Mouse (Mus musculus): ENCODE measurements around the gene Zfp637. TPM values are rescaled to one million over a fixed set of nuclear protein-coding genes. Genes with fewer than 3 reads are reported as not detected.

Zfp637 gene
- 123 TPM in 2 replicates for polyA plus RNA-seq (2015; fragmentation: Nextera tagmentation; extraction: Ambion mirVana)

- Histone ChIP-seq H3K36me3 (peaks cover 29% of the 10 kb centered on the region), H3K9me3 (replicated peaks) (no peaks in the 10 kb centered on the region), H3K9ac (peak within 1 kb of the TSS; percentile 95), H3K4me1 (peaks cover 12% of the 10 kb centered on the region), H3K27ac (replicated peaks) (peak within 1 kb of the TSS; percentile 94), H3K27me3 (no peaks in the 10 kb centered on the region), H3K4me3 (replicated peaks) (peak within 1 kb of the TSS; percentile 88), H3K4me2 (replicated peaks) (peak within 1 kb of the TSS; percentile 75)
- WGBS: under 1% methylated on average over 66 of the region's 66 CpGs
- peak; percentile 95 for ATAC-seq (ENCODE audit: insufficient number of reproducible peaks, low FRiP score, low TSS enrichment, low read depth)
Measured at GRCm38 (mm10) chr6:117840686-117841510, at the start of gene Zfp637. Gene Zfp637 (plus strand): TSS chr6:117841180.

GRCm38 (mm10) chr6:117795251-117795650 is 45.7 kb upstream of the Zfp637 start:
- Histone ChIP-seq H3K4me3 (replicated peaks) (no peak overlapping the region), H3K36me3 (no peaks in the 10 kb centered on the region), H3K9ac (no peak overlapping the region), H3K4me1 (no peaks in the 10 kb centered on the region), H3K9me3 (replicated peaks) (no peaks in the 10 kb centered on the region), H3K27ac (replicated peaks) (no peak overlapping the region), H3K27me3 (no peaks in the 10 kb centered on the region), H3K4me2 (replicated peaks) (no peak overlapping the region)
- 68% methylated on average over 3 of the region's 3 CpGs for WGBS
- no peak for ATAC-seq (ENCODE audit: insufficient number of reproducible peaks, low FRiP score, low TSS enrichment, low read depth)

GRCm38 (mm10) chr6:117800824-117801223 is 40.2 kb upstream of the Zfp637 start:
- Histone ChIP-seq H3K4me1 (no peaks in the 10 kb centered on the region), H3K4me3 (replicated peaks) (no peak overlapping the region), H3K27ac (replicated peaks) (no peak overlapping the region), H3K9ac (no peak overlapping the region), H3K9me3 (replicated peaks) (no peaks in the 10 kb centered on the region), H3K4me2 (replicated peaks) (no peak overlapping the region), H3K36me3 (no peaks in the 10 kb centered on the region), H3K27me3 (no peaks in the 10 kb centered on the region)
- no peak for ATAC-seq (ENCODE audit: insufficient number of reproducible peaks, low FRiP score, low TSS enrichment, low read depth)
- WGBS: 89% methylated on average over 7 of the region's 7 CpGs

- 81% methylated on average over 6 of the region's 6 CpGs for WGBS
- no peak for ATAC-seq (ENCODE audit: insufficient number of reproducible peaks, low FRiP score, low TSS enrichment, low read depth)
- no peaks in the 10 kb centered on the region for H3K27me3 ChIP-seq
Measured at GRCm38 (mm10) chr6:117801801-117802200, 39.2 kb upstream of the Zfp637 start.

GRCm38 (mm10) chr6:117807756-117808155 is 33.2 kb upstream of the Zfp637 start:
- Histone ChIP-seq H3K4me2 (replicated peaks) (no peak overlapping the region), H3K9ac (no peak overlapping the region), H3K36me3 (no peaks in the 10 kb centered on the region), H3K4me1 (peaks cover 6% of the 10 kb centered on the region; the same call in 1 of the 2 replicates), H3K9me3 (replicated peaks) (no peaks in the 10 kb centered on the region), H3K27ac (replicated peaks) (no peak overlapping the region), H3K4me3 (replicated peaks) (no peak overlapping the region), H3K27me3 (no peaks in the 10 kb centered on the region)
- ATAC-seq (ENCODE audit: insufficient number of reproducible peaks, low FRiP score, low TSS enrichment, low read depth): no peak
- WGBS: 89% methylated on average over 1 of the region's 1 CpGs

More at GRCm38 (mm10) chr6:117801801-117802200, 39.2 kb upstream of the Zfp637 start:
- H3K4me1 ChIP-seq: no peaks in the 10 kb centered on the region
- no peak overlapping the region for H3K27ac ChIP-seq (replicated peaks)
- H3K9ac ChIP-seq: no peak overlapping the region
- no peaks in the 10 kb centered on the region for H3K36me3 ChIP-seq
- no peaks in the 10 kb centered on the region for H3K9me3 ChIP-seq (replicated peaks)
- H3K4me3 ChIP-seq (replicated peaks): no peak overlapping the region
- H3K4me2 ChIP-seq (replicated peaks): no peak overlapping the region

- H3K27me3 ChIP-seq: no peaks in the 10 kb centered on the region
- H3K4me3 ChIP-seq (replicated peaks): no peak overlapping the region
- H3K27ac ChIP-seq (replicated peaks): no peak overlapping the region
- H3K9me3 ChIP-seq (replicated peaks): no peaks in the 10 kb centered on the region
- no peak overlapping the region for H3K9ac ChIP-seq
- 95% methylated on average over 6 of the region's 6 CpGs for WGBS
- no peaks in the 10 kb centered on the region for H3K36me3 ChIP-seq
- no peak overlapping the region for H3K4me2 ChIP-seq (replicated peaks)
- ATAC-seq (ENCODE audit: insufficient number of reproducible peaks, low FRiP score, low TSS enrichment, low read depth): no peak
- peaks cover 6% of the 10 kb centered on the region; the same call in 1 of the 2 replicates for H3K4me1 ChIP-seq
Measured at GRCm38 (mm10) chr6:117809816-117810215, 31.2 kb upstream of the Zfp637 start.

- H3K9me3 ChIP-seq (replicated peaks): no peaks in the 10 kb centered on the region
- no peak overlapping the region for H3K9ac ChIP-seq
- 25% methylated on average over 4 of the region's 4 CpGs for WGBS
- H3K27ac ChIP-seq (replicated peaks): no peak overlapping the region
- H3K4me3 ChIP-seq (replicated peaks): no peak overlapping the region
- peaks cover 6% of the 10 kb centered on the region; the same call in 1 of the 2 replicates for H3K4me1 ChIP-seq
- H3K4me2 ChIP-seq (replicated peaks): no peak overlapping the region
- H3K27me3 ChIP-seq: no peaks in the 10 kb centered on the region
- H3K36me3 ChIP-seq: no peaks in the 10 kb centered on the region
- ATAC-seq (ENCODE audit: insufficient number of reproducible peaks, low FRiP score, low TSS enrichment, low read depth): no peak
Measured at GRCm38 (mm10) chr6:117810717-117811116, 30.3 kb upstream of the Zfp637 start.

GRCm38 (mm10) chr6:117811256-117811655 is 29.7 kb upstream of the Zfp637 start:
- no peaks in the 10 kb centered on the region for H3K36me3 ChIP-seq
- WGBS: 63% methylated on average over 5 of the region's 5 CpGs
- no peak overlapping the region for H3K4me3 ChIP-seq (replicated peaks)
- no peak overlapping the region for H3K9ac ChIP-seq
- no peaks in the 10 kb centered on the region for H3K27me3 ChIP-seq
- no peak overlapping the region for H3K27ac ChIP-seq (replicated peaks)
- H3K4me2 ChIP-seq (replicated peaks): no peak overlapping the region
- H3K9me3 ChIP-seq (replicated peaks): no peaks in the 10 kb centered on the region
- H3K4me1 ChIP-seq: peaks cover 6% of the 10 kb centered on the region; the same call in 1 of the 2 replicates
- ATAC-seq (ENCODE audit: insufficient number of reproducible peaks, low FRiP score, low TSS enrichment, low read depth): no peak

- no peak for ATAC-seq (ENCODE audit: insufficient number of reproducible peaks, low FRiP score, low TSS enrichment, low read depth)
- Histone ChIP-seq H3K4me3 (replicated peaks) (no peak overlapping the region), H3K9me3 (replicated peaks) (no peaks in the 10 kb centered on the region), H3K9ac (no peak overlapping the region), H3K4me2 (replicated peaks) (no peak overlapping the region), H3K36me3 (no peaks in the 10 kb centered on the region), H3K4me1 (peaks cover 6% of the 10 kb centered on the region; the same call in 1 of the 2 replicates), H3K27ac (replicated peaks) (no peak overlapping the region), H3K27me3 (no peaks in the 10 kb centered on the region)
Measured at GRCm38 (mm10) chr6:117814681-117815080, 26.3 kb upstream of the Zfp637 start.

- ATAC-seq (ENCODE audit: insufficient number of reproducible peaks, low FRiP score, low TSS enrichment, low read depth): no peak
- no peak overlapping the region for H3K4me3 ChIP-seq (replicated peaks)
- no peaks in the 10 kb centered on the region for H3K27me3 ChIP-seq
- H3K4me1 ChIP-seq: no peaks in the 10 kb centered on the region; the same call in 1 of the 2 replicates
- no peaks in the 10 kb centered on the region for H3K36me3 ChIP-seq
- H3K9ac ChIP-seq: no peak overlapping the region
- 49% methylated on average over 4 of the region's 5 CpGs for WGBS
- H3K4me2 ChIP-seq (replicated peaks): no peak overlapping the region
- no peak overlapping the region for H3K27ac ChIP-seq (replicated peaks)
- no peaks in the 10 kb centered on the region for H3K9me3 ChIP-seq (replicated peaks)
Measured at GRCm38 (mm10) chr6:117817108-117817541, 23.9 kb upstream of the Zfp637 start.

- H3K4me1 ChIP-seq: no peaks in the 10 kb centered on the region; the same call in 1 of the 2 replicates
- H3K4me3 ChIP-seq (replicated peaks): no peak overlapping the region
- no peaks in the 10 kb centered on the region for H3K36me3 ChIP-seq
- ATAC-seq (ENCODE audit: insufficient number of reproducible peaks, low FRiP score, low TSS enrichment, low read depth): no peak
- H3K27me3 ChIP-seq: no peaks in the 10 kb centered on the region
- no peak overlapping the region for H3K27ac ChIP-seq (replicated peaks)
- H3K4me2 ChIP-seq (replicated peaks): no peak overlapping the region
- WGBS: 76% methylated on average over 14 of the region's 14 CpGs
- H3K9ac ChIP-seq: no peak overlapping the region
- H3K9me3 ChIP-seq (replicated peaks): no peaks in the 10 kb centered on the region
Measured at GRCm38 (mm10) chr6:117820327-117820726, 20.7 kb upstream of the Zfp637 start.
